Mouse (Mus musculus) brain, embryonic 14.5 days (tissue): ENCODE data around the gene Skint6.

Source experiments
- CTCF ChIP-seq: fragments of 200-500 bp; IDR thresholded peaks from 2 replicates; pipeline ENCODE4 v1.5.1; 2012; ENCODE audit warnings: inconsistent platforms, mild to moderate bottlenecking, moderate library complexity, borderline replicate concordance; ENCODE audit not compliant: insufficient read depth, insufficient read length; ENCODE audit errors: extremely low read depth
- POLR2A ChIP-seq: fragments of 200-500 bp; IDR thresholded peaks from 2 replicates; pipeline ENCODE4 v1.6.1; 2012; ENCODE audit warnings: mild to moderate bottlenecking, inconsistent platforms, borderline replicate concordance; ENCODE audit not compliant: poor library complexity, insufficient read depth, insufficient read length, severe bottlenecking; ENCODE audit errors: extremely low read depth

- TF ChIP-seq CTCF (no peak), POLR2A (no peak)
Measured at GRCm38 (mm10) chr4:113286873-113287272, at the start of gene Skint6.
